Mouse (Mus musculus) fibroblast of lung, adult 2 months (primary cell): ENCODE data around the gene Gstm2.
A peak's percentile ranks its signal among the peaks of the same experiment; 100 is the strongest.

ENCODE experiments used
- DNase-seq: peaks from one replicate; pipeline ENCODE4 v3.0.0-alpha.2; 2011; ENCODE audit warnings: low read depth

The Gstm2 gene

GRCm38 (mm10) chr3:107941261-107941660 is 45.0 kb downstream of the Gstm2 start:
- DNase-seq = no peak

- no peak for DNase-seq
Observed at GRCm38 (mm10) chr3:107940524-107940923, 45.7 kb downstream of the Gstm2 start.

DNA sequence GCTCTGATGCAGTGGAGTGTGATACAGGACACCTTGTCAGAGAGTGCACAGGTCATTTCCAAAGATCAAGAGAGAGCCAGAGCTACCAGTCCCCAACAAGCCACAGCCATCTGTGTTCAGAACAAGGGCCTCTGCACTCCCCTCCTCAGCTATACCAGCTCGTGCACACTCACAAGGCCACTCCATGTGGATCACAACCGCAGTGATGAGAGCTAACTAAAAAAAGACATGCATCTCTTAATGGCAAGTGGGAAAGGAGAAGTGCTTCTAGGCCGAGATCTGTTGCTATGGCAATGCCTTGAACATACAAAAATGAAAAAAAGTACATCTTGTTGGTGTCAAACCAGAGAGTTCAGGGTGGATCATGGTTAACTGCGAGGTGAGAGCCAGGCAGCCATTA is 46.4 kb downstream of the Gstm2 start:
- DNase-seq = no peak

DNA sequence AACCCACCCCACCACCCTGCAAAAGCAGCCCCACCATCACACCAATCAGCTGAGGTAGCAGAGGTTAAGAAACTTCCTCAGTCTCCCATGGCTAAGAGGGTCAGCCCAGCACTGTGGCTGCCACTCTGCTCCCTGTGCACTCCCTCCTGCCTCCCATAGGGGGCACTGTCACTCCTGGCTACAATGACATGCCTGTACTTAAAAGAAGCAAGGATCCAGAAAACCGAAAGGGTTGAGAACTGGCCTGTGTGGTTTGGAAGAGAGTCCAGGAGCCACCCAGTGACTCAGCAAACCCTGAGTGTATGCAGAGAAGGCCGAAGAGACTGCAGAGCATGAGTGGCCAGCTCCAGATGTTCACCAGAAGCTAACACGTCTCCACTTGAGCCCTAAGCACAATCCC is 46.9 kb downstream of the Gstm2 start:
- peak; percentile 96 for DNase-seq

DNA sequence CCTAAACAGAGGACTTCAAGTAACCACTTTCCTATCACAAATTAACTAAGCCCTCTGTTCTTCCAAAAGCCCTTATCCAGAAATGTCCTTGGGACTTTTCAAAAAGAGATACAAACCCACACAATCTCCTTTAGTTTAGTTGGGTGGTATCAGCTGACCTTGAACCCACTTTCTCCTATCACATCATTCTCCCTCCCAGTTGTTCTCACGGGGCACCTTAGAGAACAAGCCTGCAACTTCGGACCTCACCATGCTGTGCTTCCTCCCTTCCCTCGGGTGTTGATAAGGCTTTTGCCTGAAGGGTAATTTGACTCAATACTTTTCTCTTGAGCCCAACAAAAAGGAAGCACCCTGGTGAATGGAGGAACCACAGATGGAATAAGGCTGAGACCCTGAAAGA is 50.4 kb downstream of the Gstm2 start:
- DNase-seq = no peak

GRCm38 (mm10) chr3:107935268-107935667 is 51.0 kb downstream of the Gstm2 start:
- DNase-seq = no peak

DNA sequence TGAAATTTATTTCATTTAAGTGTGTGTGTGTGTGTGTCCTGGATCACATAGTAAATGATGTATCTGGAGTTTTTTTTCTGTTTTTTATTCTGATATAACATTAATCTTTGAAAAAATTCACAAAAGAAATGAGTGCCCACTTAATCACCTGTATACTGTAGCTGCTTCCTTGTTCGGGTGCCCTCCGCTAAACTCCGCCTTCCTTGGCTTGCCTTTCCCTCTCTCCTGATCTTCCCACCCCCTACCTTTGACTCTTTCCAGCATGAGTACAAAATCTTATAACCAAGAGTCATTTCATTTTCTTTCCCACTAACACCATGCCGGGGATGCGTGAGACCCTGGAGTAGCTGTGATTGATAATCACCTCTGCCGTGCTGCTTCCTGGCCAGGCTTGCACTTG is 54.1 kb downstream of the Gstm2 start:
- DNase-seq = no peak
